Mouse (Mus musculus): ENCODE data around the gene Dach1.

DNA sequence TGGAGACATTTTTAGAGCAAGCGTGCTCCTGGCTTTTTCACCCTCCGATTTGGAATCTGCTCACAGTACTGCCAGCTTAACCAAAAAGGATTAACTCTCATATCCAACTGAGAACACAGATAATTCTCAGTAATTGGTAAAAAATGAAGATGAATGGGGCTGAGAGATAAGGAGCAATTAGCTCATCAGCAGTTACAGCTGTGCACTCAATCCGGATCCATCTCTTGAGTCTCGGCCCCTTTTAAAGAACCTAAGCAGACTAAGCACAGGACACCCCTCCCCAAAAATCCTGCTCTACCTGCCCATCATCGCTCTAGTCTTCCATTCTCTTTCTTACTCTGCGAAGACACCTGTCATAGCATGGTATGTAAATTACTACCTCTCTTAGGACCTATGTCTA lies 205.9 kb downstream of the Dach1 start:
- TF ChIP-seq CTCF (IDR thresholded peaks at IDR 0.05; ENCODE audit: borderline replicate concordance, insufficient read depth, low read depth, low read length) (no peak), POLR2A (IDR thresholded peaks at IDR 0.05; ENCODE audit: borderline replicate concordance, insufficient read depth, low read length) (no peak)

Measured in cerebellum, adult 2 months (tissue).